Mouse (Mus musculus) liver, adult 2 months (tissue): Measurements from ENCODE around the gene Zic5.

Experiments
- CTCF ChIP-seq: fragments of 200-500 bp; IDR thresholded peaks from 2 replicates; pipeline ENCODE4 v1.5.1; 2011; ENCODE audit warnings: low read depth, low read length, control low read depth
- POLR2A ChIP-seq: fragments of 200-500 bp; IDR thresholded peaks from 2 replicates; pipeline ENCODE4 v1.6.1; 2011; ENCODE audit warnings: low read length, control low read depth; ENCODE audit not compliant: insufficient read depth; ENCODE audit errors: extremely low read depth

- TF ChIP-seq CTCF (no peak), POLR2A (no peak)
Observed at GRCm38 (mm10) chr14:122481181-122481580, 15.7 kb upstream of the Zic5 start.
